Mouse (Mus musculus) kidney, adult 8-10 months (tissue): ENCODE results near the gene Vwa8.
A peak's percentile ranks its signal among the peaks of the same experiment; 100 is the strongest.
"Not testable (repeated sequence)": the region's sequence is repeated elsewhere in the genome, so short reads cannot be mapped to it uniquely, and the experiment has no call there.

Experiments
- DNase-seq, 2 experiments: peaks; one replicate each; pipeline ENCODE4 v3.0.0; 2022

Vwa8 gene

DNA sequence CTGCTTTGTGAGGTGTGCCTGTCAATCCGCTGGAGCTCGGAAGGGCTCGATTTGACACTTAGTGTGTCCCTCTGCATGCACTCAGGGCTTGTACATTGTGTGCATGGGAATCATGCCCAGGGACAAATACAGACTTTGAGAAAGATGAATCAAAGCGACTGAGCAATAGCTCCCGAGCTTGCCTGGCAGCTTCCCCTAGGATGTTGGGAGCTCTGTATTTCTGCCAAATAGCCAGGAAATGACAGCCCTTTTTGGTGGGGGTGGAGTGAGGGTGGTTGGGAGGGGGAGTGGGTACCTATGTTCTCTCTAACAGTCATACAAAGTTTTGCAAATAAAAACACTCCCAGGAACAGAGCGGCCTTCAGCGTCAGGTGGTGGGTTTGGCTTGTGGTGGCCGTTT, 138.7 kb downstream of the Vwa8 start:
- DNase-seq, result no peak

DNA sequence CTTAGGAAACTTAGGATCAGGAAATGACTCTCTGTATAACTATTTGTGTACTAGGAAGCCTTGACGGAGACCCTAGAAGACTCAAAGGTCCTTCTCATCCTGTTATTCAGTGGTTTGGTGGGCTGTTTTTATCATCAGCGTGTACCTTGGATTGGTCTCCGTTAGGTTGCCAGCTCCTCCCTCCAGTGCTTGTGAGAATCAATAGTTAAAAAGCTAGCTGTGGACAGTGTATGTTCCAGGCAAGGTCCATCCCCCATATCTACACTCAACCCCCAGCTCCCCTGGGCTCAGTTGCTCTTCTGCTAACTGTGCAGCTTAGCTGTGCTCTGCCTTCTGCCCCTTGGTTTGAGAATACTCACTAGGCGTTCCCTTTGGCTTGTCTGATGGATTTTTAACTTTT, 143.6 kb downstream of the Vwa8 start:
- no peak for DNase-seq

DNA sequence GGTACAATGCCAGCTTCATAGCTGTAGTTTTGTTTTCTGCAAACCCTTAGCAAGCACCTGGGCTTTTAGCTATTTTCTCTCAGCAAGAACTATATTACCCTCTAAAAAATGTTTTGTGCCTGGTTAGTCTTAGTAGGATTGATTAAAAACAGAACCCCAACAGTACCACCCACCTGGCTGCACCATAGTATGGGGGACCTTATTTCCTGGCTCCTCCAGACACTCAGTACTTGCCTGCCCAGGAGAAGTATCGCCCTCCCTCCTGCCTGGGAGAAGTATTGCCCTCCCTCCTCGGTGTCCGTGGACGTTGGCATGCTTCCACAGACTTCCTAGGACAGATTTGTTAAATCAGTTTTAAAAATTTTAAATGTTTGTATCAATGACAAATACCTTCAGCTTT, 144.7 kb downstream of the Vwa8 start:
- DNase-seq, result no peak

DNA sequence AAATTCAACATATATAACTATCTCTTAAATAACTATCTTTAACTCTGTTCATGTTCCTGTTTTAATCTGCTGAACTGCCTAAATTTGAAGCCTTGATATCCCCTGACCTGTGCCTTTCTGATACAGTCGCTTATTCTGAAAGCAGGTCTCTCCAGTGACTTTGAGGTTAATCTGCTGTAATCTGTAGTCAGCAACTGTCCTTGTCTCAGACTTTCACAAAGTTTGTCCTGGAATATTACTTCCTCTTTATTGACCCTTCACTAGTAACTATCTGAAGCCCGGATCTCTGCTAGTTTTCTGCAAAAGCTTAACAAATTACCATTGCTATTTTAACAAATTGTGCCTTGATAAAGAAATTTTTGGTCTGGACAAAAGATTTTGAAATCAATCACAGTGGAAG, 147.5 kb downstream of the Vwa8 start:
- DNase-seq, result no peak

DNA sequence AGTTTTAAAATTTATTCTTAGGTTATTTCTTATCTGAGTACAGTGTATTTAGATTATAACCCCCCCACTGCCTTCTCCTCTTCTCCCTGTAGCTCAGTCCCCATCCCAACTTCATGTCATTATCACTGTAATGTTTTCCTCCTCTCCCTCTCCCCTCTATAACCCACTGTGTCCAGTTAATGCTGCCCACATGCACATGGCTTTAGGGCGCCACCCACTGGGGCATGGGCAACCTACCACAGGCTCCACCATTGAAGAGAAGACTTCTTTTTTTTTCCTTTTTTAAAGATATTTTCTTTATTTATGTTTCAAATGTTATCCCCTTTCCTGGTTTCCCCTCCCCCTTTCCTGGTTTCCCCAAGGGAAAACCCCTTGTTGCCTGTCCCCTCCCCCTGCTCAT, 154.7 kb downstream of the Vwa8 start:
- no peak for DNase-seq

DNA sequence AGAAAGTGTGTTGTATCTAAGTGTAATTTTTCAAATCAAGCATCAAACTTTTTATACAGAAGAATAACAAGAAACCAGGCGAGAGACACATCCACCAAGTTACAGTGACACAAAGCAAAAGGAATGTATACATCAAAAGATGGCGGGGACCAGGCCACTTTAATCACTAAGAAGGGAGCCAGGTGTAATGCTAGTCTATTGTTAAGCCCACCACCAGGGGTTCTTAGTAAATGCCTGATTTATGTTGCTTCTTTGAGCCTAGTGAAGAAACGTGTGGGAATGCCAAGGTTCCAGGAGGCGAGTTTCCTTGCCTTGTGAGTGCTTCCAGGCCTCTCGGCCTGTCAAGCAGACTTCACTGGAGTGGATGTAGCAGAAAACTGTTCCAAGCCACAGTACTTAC, 168.9 kb downstream of the Vwa8 start:
- not testable (repeated sequence) for DNase-seq

DNA sequence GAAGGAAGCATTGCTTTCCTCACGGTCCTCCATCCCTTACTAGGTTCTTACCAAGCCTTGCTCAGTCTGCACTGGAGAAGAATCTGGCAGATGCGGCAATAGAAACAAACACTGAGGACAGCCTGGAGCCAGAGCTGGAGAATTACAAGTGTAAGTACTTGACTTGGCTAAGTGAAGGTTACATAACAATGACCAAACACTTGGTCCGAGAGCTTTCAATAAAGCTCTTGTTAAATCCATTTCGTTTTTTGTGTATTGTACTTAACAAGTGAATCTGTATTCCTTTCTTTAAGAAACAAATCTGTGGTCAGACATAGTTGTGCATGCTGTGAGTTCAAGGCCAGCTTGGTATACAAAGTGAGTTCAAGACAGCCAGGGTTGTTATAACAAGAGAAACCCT, 169.7 kb downstream of the Vwa8 start:
- no peak for DNase-seq

DNA sequence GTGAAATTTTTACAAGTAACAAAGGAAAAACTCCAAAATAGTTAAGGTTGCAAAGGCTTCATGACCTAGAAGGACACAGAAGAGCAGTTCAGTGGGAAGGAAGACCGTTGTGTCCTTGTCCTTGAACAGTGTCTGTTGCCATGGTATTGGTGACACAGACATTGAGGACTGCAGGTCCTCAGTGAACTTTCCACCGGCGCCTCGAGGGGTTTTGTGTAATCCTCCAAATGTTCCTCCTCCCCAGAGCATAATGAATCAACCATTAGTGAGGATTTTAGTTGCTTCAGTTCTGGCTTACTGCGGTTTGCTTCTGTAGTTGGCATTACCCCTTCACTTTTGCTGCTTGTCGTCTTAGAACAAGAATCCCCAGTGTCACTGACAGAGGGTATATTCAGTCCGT, 172.9 kb downstream of the Vwa8 start:
- DNase-seq, result peak; percentile 6 to 8

DNA sequence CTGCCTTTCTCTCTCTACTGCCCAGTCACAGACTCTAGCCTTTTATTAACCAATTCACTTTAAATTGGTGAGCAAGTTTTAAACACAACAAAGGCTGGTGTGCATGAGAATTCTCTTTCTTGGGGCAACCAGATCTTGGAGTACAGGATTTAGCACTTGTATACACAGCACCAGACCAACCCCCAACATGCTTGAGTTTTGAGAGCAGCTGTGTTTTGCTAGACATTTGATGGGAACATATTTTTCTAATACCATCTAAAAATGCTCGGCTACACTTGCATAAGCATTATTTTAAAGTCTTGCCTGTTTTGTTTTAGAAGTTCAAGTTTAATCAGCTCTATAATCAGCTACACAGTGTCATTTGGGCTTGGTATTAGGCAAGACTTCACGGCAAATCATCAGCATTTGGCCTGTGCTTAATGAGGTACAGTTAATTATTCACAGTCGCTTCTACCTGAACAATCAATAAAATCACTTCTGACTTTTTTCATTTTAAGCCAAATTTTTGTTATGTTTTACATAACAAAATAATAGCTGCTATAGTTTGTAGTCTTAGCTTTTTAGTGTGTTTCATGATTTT, 180.2 kb downstream of the Vwa8 start:
- no peak for DNase-seq

DNA sequence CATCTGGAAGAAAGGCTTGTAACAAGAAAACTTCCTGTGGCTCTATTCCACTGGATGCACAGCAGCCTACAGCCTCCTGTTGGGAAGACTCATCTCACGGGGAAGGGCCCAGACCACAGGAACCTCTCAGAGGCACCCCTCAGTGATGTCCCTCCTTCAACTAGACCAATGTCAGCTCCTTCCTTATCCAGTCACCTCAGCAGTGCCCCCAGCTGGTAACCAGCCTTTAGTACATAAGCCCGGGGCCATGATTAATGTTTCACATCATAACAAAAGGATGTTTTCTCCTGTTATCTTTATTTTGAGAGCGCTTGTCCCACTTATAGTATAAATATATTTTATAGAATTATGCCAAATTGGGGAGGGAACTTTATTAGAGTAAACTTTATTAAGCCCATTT, 181.9 kb downstream of the Vwa8 start:
- no peak for DNase-seq

DNA sequence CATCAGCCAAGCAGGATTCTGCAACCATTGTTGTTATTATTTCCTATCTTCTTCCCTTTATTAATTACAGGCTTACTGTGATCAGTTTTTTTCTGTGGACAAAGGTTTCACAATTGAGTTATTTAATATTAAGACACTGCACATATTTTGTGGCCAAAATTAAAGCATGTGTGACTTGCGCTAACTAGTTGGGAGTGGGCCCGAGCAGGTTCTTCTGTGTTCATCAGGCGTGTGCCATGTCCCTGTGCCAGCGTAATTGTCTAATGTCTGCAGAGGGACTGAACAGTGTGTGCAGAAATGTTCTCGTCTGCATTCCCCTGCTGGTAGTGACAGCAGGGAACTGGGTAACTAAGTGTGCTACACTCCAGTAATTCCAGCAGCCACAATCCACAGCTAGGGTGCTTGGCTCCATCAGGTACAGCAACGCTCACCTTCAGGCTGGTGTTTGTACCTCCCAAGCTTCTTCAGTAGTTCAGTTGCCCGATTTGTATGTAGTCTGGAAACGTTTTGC, 182.4 kb downstream of the Vwa8 start:
- DNase-seq, result no peak

DNA sequence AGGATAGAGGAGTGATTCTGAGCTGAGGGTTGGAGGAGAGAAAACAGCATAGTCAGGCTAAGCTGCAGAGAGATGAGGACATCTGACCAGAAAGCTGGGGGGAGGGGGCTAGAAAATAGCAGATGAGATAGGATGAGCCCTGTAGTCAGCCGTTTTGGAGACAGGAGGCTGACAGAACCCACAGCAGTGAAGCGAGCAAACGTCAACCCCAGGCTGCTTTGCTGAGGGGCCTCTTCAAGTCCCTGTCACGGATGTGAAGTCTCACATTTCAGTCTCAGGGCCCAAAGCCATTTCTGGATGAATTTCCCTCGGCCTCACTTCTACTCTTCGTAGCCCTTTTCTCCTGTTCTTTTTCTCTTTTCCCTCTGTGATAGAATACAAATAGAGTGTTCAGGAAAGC, 184.5 kb downstream of the Vwa8 start:
- DNase-seq, result no peak

DNA sequence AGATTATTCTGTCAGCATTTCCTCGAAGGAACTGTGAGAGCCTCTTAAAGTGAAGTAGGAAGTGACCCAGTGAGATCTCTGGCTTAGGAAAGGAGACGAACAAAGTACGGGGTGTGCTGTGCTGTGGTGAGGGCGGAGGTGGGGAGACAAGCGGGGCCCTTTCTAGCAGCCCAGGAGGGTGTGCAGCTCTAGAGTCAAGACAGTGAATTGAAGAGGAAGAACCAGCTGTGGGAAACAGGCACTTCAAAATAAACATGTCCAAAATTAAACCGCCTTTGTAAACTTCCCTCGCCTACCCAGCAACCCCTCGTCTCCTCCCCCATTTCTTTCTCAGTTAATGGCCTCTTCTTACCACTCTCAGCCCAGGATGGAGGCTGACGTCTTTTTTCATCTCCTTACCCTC, 185.7 kb downstream of the Vwa8 start:
- no peak for DNase-seq

DNA sequence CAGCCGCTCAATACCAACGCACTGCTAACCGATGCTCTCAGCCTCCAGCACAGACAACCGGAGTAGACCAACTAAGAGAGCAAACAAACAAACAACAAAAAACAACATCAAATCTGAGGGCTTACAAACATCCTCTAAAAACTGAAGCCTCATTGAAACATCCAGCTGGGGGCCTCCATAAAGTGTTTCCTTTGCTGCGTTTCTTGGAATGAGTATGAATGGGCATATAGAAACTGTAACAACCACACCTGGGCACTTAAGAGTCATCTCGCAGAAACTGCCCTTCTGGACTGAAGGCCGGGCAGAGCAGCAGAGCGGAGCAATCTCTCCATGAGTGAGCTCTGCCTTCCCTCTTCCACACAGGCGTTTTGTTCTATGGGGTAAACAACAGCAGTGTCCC, 186.7 kb downstream of the Vwa8 start:
- DNase-seq, result no peak

DNA sequence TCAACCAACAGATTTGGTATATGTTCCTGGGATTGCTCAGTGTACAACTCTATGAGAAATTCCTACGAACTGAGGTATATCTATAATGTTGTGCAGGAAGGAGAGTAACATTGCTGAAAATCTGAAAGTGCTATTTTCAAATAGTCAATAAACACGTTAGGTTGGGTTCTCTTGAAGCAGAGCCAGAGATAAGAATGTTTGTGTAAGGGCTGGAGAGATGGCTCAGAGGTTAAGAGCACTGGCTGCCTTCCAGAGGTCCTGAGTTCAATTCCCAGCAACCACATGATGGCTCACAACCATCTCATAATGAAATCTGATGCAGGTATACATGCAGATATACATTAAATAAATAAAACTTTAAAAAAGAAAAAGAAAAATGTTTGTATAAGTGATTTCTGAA, 198.3 kb downstream of the Vwa8 start:
- DNase-seq, result no peak

DNA sequence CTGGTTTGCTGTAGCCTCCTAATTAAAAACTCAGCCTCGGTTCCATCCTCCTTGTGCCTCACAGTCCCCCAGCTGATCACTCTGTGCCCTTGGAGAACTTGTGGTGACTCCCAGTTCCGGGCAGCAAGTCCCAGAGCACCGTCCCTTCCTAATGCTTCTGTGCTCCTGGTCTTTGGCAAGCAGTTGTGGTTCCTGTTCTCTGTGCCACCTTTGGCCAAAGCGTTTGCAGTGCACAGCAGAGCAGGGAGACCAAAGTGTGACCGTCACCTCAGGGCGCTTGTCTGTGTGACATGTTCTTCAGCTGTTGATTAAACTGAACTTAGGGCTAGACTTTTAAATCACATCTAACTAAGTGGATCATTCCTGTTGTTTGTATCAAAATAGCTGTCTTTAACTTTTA, 199.1 kb downstream of the Vwa8 start:
- DNase-seq, result peak; percentile 5 to 29

DNA sequence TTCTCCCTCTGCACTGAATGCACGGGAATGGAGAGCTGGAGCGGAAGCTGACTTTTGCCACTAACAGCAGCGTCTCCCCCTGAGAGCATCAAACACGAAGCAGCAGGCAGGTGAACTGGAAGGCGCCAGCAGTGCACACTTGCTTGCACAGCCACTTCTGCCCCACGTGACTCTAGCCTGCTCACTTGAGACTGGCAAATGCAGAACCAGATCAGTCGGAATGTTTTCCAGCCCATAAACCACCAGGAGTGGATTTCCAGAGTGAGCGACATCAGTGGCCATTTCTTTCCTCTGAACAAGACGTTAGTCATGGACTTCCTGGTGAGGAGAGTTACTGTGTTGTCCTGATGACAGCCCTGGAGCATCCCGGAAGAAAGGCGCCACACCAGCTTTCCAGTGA, 200.7 kb downstream of the Vwa8 start:
- DNase-seq, result peak; percentile 13

DNA sequence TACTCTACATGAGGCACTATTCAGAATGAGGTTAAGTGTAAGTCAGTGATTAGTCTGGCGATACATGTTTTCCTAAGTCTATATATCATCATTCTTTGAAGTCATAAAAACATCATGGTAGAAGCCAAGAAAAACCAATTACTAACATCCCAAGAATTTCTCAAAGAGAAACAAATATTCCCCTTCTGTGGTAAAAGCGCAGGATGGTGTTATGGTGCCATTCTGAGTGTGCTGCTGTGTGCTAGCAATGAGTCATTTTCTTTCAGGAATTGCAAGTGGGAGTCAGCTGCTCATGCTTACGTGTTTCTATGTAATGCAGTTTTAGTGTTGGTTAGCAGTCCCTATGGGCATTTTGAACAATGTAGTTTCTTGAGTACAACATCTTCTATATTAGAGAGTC, 216.8 kb downstream of the Vwa8 start:
- DNase-seq, result no peak

DNA sequence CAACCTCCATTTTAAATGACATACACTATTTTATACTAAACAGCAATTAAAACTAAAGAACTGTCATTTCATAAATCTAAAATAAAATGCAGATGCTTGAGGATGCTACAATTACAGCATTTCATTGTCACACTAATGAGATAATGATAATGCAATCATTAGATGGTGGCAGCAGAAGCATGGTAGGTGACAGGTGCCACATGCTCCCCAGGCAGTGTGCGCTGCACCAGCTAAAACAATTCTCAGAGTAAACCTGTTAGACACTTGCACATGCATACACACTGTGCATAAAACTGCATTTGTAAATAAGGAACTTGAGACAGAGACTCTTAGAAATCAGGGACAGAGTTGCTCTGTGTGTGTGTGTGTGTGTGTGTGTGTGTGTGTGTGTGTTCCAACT, 220.7 kb downstream of the Vwa8 start:
- DNase-seq, result no peak

DNA sequence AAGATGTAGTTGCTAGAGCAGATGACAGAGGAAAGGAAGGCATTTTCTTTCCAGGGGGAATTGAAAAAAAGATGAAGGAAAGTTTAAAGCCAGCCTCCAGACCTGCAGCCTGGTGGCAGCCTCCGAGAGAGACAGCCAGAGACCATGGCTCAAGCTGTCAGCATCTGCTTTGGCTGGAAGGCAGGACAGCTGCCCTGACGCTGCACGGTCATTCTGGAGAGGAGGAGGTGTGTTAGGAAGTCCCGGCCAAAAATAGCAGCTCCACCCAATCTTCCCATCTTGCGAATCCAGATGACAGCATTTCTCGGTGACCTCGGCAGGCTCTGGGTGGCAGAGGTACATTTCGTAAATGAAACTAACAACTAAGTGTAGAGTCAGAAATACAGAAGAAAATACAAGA, 225.9 kb downstream of the Vwa8 start:
- DNase-seq, result peak in 1 of 2 experiments; percentile 13

DNA sequence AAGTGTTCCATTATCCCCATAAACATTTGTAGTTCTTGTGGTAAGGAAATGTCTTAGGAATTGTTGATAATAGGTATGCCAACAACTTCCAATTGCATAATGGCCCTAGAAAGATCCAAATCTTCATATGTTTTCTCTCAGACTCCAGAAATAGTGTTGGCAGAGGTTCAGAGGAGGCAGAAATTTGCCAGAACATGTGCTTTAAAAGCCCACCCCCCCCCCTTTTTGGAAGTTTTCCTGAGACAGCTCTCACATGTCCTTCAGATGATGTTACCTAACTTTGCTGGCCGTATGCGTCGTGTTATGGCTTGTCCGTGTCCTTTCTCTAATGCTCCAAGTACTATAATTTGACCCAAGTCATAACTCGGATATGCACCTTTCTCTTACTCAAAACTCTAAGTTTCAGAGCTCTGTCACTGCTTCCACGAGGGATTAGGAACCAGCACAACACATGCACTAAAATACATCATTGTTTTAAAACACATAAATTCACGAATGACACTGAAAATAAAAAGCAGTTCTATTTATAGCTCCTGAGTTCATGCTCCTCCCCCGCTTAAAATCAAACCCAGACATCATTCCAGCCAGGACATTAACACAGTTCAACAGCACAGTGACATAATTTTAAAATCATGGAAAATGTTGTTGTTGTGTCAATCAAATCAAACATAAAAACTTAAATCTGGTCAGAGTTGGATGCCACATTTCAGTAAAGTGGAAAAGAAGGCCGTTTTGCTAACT, 227.9 kb downstream of the Vwa8 start:
- no peak for DNase-seq

DNA sequence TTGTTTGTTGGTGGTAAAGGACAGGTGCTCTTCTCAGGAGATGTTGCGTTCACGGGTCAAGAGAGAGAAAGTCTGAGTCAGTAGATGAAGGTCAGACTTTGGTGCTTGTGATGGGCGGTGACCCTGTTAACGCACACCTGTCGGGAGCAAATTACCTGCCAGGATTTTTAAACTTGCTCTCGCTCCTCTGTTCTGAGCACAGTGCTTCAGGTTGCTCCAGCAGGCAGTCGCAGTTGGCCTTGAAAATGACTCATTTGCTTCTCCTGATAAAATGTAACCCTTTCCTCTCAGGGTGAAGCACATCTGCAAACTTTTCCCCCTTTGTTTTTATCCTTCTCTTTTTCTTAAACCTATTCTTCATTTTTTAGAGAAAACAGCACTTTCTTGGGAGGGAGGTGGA, 234.7 kb downstream of the Vwa8 start:
- no peak for DNase-seq

DNA sequence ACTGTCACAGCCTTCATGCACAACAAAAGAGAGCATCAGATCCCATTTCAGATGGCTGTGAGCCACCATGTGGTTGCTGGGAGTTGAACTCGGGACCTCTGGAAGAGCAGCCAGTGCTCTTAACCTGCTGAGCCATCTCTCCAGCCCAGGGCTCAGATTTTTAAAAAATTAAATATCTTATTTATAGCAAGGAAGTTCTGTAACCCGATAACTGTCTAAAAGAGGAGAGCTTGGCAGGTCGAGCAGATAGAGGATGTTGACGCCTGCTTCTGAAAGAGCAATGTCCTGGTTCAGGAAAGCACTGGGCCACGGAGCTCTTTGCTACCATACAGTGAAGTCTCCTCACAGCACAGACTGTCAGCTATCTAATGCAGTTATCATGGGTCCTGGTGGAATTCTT, 237.2 kb downstream of the Vwa8 start:
- DNase-seq, result no peak

DNA sequence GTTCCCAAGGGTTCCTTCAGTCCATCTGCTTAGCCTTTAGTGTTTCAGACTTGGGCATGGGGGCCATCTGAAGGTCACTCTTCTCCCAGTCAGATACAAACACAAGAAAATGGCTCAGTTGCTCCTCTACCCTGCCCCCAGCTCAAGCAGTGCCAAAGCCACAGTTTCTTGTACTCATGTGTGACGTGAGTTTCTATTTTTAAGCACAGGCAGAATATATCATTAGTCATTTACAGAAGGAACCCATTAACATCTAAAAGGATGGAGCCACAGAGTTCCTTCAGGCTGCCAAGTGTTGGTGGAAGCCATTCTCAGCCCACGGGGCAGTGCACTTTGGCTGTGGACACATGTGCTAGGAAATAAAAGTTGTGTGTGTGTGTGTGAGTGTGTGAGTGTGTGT, 240.6 kb downstream of the Vwa8 start:
- DNase-seq, result peak; percentile 69 to 78

DNA sequence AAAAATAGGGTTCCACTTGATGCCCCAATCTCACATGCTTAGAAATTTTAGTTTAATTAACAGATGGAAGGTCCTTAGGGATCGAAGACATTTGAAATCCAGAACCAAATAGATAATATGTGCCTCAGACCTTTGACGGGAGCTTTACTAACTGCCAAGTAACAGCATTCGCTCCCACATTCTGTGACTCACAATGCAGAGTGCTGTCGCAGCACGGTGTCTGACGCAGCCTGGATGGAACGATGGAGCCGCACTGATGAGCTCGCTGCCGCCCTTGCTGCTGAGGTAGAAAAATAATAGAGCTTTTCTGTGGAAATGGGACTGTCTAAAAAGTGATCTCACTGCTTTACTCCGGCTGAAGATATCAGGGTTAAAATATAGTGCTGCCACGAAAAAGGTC, 248.3 kb downstream of the Vwa8 start:
- DNase-seq, result no peak
